Mouse (Mus musculus): ENCODE measurements around the gene 1700019D03Rik.
"Not testable (repeated sequence)": the region's sequence is repeated elsewhere in the genome, so short reads cannot be mapped to it uniquely, and the experiment has no call there.

The 1700019D03Rik gene

DNA sequence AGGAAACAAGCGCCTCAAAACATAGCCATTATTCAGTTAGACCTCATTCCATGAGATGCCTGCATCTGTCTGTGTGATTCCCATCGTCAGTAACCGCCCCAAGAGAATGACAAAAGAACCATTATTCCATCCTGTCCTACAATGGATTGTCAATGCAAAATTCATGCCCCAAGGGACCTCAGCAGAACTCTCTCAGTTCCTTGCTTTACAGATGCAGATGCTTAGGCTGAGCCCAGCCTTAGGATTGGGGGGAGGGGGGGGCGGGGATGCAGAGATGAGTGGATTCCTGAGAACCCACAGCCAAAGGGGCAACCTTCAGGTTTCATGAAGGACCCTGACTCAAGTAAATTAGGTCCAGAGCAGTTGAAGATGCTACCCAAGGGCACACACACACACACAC, 66.4 kb downstream of the 1700019D03Rik start:
- no peak for DNase-seq

DNA sequence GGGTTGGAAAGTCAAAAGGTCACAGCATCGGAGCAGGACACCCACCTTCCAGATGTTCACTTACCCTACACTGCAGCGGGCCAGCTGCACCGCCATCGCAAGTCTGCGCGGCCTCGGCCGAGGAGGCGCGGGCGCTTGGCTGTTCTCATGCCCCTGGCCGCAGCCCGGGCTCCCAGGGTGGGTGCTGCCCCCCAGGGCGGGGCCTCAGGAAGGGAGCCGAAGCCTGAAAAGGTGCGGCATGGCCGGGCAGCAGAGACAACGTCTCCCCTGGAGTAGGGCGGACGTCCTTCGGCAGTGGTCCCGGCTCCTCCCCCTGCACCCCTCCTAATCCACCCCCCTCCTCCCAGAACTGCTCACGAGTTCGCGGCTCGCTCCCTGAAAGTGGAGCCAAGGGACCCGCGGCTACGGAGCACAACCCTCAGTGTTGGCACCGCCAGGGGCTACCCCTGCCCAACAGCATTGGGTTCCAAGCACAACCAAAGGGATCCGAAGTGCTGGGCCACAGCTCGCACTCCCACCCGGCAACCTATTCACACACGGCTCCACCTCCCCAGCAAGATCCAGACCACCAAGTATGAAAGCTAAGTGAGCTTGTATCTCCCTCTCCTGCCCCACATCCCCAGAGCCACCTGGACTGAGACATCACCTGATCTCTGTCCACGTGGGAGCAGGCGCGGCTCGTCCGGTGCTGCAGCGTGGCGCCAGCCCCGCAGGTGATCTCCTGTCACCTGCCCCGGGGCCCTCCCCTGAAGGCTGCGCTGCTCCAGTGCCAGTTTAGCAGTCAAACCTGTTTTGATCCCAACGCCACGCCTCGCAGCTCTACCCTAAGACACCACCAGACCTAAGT, 67.2 kb downstream of the 1700019D03Rik start:
- no peak for DNase-seq

DNA sequence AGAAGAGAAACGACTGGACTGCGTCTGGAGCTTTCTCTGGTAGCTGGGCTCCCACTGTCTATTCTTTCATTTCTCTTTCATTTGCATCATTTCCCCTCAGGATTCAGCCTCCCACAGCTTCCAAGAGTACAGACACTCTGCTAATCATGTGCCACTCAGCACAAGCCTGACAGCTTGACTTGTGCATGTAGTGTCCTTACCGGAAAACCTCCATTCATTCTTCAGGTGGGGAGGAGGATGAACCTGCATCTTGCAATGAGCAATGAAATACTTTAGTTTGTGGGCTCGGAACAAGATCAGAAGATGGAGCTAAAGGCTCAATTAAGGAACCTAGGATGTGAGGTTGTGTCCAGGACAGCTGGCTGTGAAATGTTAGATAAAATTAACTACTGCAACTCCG, 67.8 kb downstream of the 1700019D03Rik start:
- peak; percentile 23 for DNase-seq

DNA sequence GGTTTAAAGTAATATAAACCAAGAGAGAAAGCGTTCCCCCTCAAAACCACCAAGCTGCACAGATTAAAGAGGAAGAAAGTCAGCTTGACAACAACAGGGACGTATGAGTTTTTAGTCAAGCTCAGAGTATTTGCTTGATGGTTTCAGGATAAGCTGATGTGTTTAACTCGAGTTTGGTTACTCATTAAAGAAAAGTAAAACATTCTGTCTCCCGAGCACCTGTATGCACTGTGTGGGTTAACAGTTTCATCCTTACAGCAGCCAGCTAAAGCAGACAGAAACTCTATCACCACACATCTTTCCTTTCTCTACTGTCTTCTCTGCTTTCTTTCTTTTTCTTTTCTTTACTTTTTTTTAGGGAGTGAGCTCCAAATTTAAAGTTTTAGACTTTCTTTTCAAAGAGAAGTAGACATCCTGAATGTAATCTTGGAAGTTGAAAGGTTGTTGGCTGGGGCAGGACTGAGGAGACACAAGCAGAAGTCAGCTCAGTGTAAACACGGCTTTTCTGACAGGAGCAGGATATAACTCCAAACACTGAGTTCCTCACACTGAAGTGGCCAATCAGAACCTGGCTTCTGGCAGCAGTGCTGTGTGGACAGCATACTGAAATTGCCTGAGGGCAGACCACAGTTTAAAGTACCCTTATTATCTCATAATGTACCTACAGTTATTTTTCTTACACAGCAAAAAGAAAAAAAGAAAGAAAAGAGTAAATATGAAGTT, 68.7 kb downstream of the 1700019D03Rik start:
- DNase-seq: no peak

DNA sequence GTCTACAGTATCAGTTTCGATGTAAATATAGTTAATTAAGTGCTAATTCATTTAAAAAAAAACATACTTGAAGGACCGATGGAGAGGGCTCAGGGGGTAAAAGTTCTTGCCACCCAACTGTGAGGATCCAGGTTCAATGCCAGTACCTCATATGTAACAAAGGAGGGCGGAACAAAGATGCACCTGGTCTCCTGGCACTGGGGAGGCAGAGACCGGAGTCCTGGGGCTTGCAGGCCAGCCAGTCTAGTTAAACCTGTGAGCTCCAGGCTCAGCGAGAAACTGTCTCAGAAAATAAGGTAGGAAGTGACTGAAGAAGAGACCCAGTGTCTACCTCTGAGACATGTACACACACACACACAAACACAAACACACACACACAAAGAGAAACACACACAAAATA, 72.1 kb downstream of the 1700019D03Rik start:
- DNase-seq: no peak

DNA sequence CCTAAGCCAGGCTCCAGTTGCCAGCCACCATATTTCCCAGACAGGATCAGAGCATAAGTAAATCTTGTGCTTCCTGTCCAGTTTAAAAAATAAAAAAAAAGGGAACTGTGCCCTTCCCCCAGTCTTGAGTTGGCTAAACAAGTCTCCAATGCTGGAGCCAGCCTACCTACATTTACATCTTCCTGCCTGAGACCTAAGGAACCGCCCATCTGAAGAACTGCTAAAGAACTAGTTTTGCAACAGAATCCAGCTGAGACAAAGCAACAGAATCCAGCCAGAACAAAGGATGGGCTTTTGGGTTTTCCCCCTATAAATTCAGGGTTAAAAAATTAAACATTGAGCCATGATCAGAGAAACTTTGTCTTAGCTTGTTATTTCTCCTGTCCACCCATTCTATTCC, 81.0 kb downstream of the 1700019D03Rik start:
- DNase-seq: no peak

DNA sequence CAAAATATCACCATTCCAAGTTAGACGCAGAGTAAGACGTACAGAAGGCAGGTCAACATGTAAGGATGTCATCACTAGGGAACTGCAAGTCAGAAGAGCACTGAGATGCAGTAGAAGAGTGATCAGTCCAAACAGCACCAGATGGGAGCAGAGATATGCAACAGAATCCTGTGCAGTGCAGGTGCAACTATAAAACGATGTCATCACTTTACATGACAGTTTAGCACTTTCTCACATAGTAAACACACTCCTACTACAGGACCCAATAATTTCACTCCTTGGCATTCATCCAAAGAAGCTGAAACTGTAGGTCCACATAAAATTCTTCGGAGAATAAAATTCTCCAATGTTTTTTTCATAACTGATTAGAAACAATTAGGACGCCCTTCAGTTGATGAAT, 85.5 kb downstream of the 1700019D03Rik start:
- DNase-seq: no peak

DNA sequence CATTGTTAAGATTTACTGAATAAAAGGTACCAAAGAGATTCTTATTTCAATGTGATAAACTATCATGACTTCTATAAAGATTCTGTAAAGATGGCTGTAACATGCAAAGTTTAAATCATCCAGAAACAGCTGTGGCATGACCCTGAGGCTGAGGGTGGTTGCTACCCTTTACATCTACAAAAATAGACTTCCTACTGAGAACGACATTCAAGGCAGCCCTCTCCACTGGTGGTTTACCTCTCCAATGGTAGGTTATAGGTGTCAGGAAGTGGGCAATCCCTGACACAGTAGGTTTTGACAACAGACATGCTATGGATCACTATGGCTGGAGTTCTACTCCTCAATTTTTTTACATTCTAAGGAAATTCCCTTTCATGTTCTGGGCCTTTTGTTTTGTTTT, 95.5 kb downstream of the 1700019D03Rik start:
- not testable (repeated sequence) for DNase-seq

DNA sequence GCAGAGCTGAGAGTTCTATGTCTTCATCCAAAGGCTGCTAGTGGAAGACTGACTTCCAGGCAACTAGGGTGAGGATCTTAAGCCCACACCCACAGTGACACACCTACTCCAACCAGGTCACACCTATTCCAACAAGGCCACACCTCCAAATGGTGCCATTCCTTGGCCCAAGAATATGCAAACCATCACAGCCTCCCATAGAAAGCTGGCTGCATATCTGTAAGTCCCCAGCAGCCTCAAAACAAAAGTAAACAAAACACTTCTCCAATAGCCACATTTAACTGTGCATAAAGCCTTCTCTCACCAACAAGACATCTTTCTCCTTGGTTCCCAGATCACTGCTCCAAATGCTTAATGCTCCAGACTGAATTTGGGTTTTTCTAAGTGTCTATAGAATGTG, 101.1 kb downstream of the 1700019D03Rik start:
- not testable (repeated sequence) for DNase-seq

DNA sequence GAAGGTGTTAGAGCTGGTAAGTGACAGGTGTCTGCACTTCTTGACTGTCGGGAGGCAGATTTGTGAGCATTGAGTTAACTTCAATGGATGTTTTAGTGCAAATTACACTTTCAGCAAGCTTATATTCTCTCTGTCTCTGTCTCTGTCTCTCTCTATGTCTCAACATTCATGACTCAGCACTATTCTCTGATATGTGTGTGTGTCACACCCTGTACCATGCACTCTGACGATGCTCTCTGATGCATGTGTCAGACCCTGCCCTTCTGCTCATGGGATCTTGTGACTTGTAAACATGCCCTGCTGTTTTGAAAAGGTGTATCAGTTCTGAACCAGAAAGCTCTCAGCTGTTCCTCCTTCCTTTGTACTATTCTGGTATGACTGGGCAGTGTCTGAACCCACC, 103.3 kb downstream of the 1700019D03Rik start:
- no peak for DNase-seq

DNA sequence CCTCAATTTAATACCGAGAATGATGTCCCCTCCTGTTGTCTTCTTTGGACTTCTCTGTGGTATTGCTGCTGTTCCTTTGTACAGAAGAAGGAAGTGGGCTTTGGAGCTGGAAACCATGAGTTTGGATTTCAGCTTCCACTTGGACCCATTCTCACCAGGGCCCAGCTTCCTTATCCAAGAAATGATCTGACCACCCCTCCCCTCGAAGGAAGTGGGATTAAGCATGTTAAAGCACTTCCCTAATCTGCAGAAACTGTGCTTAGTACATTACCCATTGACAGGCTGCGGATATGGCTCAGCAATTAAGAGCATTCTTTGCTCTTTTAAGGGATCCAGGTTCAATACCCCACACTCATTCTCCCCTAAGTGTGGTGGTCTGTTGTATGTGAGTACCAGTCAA, 110.2 kb downstream of the 1700019D03Rik start:
- DNase-seq: no peak

DNA sequence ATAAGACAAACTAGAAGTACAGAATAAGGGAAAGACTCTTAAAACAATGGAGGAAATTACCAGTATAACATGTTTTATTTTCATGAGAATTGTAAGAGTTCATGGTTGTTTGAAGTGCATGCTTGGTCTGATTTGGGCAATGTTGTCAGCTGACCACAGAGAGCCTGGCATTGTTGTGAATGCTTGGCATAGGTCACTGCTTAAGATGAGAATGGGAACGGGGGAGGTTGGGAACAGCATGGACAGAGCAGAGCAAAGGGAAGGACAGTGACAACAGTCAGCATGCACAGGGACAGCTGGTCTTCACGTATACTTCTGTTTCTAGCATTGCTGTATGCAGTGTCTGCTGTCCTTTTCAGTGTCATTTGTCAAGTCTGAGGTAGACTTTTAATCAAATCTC, 135.8 kb downstream of the 1700019D03Rik start:
- no peak for DNase-seq
